8 mouse cellular contexts compared by ENCODE assay signal in the genomic region with DNA sequence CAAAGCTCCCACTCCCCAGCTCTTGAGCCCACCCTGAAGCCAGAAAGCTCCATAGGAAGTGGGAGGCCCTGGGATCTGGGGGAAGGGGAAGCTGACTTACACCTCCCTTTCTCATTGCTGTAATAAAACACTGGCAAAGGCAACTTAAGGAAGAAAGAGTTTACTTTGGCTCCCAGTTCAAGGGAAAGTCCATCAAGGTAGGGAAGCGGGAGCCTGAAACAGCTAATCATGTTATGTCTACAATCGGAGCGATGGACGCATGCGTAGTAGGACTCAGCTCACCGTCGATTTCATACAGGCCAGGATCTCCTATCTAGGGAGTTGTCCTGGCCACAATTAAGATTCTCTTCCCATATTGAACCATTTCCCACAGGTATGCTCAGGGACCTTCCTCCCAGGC. TPM values are rescaled to one million over a fixed set of nuclear protein-coding genes. Genes with fewer than 3 reads are reported as not detected.
DNase-seq lines count a peak whose midpoint lies in the region; ATAC-seq and TF ChIP-seq lines count a peak whose summit lies in the region.

No protein-coding gene starts in this region.

- peaks cover 21% of the 10 kb centered on the region for H3K36me3 ChIP-seq in heart, embryonic 13.5 days
- peaks cover 22% of the 10 kb centered on the region for H3K36me3 ChIP-seq in limb, embryonic 10.5 days
- H3K36me3 ChIP-seq in stomach, embryonic 15.5 days: no peaks in the 10 kb centered on the region

- H3K4me3 ChIP-seq in heart, embryonic 13.5 days: no peak overlapping the region
- H3K4me3 ChIP-seq in layer of hippocampus, adult 2 months: no peak overlapping the region
- H3K4me3 ChIP-seq in limb, embryonic 10.5 days: no peak overlapping the region
- no peak overlapping the region for H3K4me3 ChIP-seq in stomach, embryonic 15.5 days (replicated peaks)

- no peak for TF ChIP-seq CTCF in layer of hippocampus, adult 2 months (conservative IDR thresholded peaks at IDR 0.05)

- no peak for DNase-seq in heart, adult 8-10 months (ENCODE audit: low spot score)
- DNase-seq in layer of hippocampus, adult 2 months (ENCODE audit: low spot score in 2 of 2): no peak
- no peak for DNase-seq in layer of hippocampus, adult 11-12 months (ENCODE audit: low spot score)
- no peak for DNase-seq in limb, embryonic 10.5 days (ENCODE audit: low spot score)
- DNase-seq in adrenal gland, adult 18-20 months (ENCODE audit: low spot score in 2 of 2): no peak

- peak overlapping the region; percentile 86 for H3K27ac ChIP-seq in heart, embryonic 13.5 days (replicated peaks)
- H3K27ac ChIP-seq in layer of hippocampus, adult 2 months: peak overlapping the region; percentile 68
- 0 out of 2 replicates have a peak overlapping the region, but pooled peaks have one; percentile 10 for H3K27ac ChIP-seq in limb, embryonic 10.5 days
- 0 out of 2 replicates have a peak overlapping the region, but pooled peaks have one; percentile 76 for H3K27ac ChIP-seq in stomach, embryonic 15.5 days

- no peak overlapping the region for H3K9ac ChIP-seq in heart, embryonic 13.5 days
- H3K9ac ChIP-seq in stomach, embryonic 15.5 days: no peak overlapping the region

- no peak overlapping the region for H3K4me2 ChIP-seq in heart, embryonic 13.5 days
- H3K4me2 ChIP-seq in stomach, embryonic 15.5 days: no peak overlapping the region

- peaks cover 32% of the 10 kb centered on the region for H3K4me1 ChIP-seq in heart, embryonic 13.5 days
- peaks cover 18% of the 10 kb centered on the region for H3K4me1 ChIP-seq in limb, embryonic 10.5 days
- peaks cover 22% of the 10 kb centered on the region for H3K4me1 ChIP-seq in stomach, embryonic 15.5 days

- no peaks in the 10 kb centered on the region for H3K9me3 ChIP-seq in heart, embryonic 13.5 days
- H3K9me3 ChIP-seq in limb, embryonic 10.5 days (replicated peaks): no peaks in the 10 kb centered on the region
- no peaks in the 10 kb centered on the region for H3K9me3 ChIP-seq in stomach, embryonic 15.5 days

- no peak for ATAC-seq in heart, embryonic 13.5 days (ENCODE audit: extremely low read depth, insufficient number of reproducible peaks, low FRiP score, low TSS enrichment)
- no peak for ATAC-seq in stomach, embryonic 15.5 days (ENCODE audit: insufficient read depth, low FRiP score, low read depth)
- ATAC-seq in inflammation-experienced regulatory T-cells, adult 6 months: no peak

- H3K27me3 ChIP-seq in heart, embryonic 13.5 days (replicated peaks): 0 out of 2 replicates have a peak, but pooled peaks cover 6% of the 10 kb centered on the region
- H3K27me3 ChIP-seq in limb, embryonic 10.5 days (ENCODE audit: low read depth, poor library complexity, severe bottlenecking): no peaks in the 10 kb centered on the region
- no peaks in the 10 kb centered on the region for H3K27me3 ChIP-seq in stomach, embryonic 15.5 days (replicated peaks)

- WGBS in heart, embryonic 13.5 days: 75% methylated on average over 7 of the region's 7 CpGs
- 91% methylated on average over 7 of the region's 7 CpGs for WGBS in limb, embryonic 10.5 days
- 89% methylated on average over 7 of the region's 7 CpGs for WGBS in stomach, embryonic 15.5 days

RNA-seq across cellular contexts. Expression of gene Dhrs3, which starts 38.5 kb away (rescaled TPM):
- polyA plus RNA-seq in heart, embryonic 13.5 days (2015; fragmentation: Nextera tagmentation; extraction: Ambion mirVana): 37.4 and 45.8 TPM in 2 replicates
- 100 to 1,000 TPM in 3 of 4 experiments, 10 to 100 TPM in 1; 98.8 to 151 (median 131) TPM for total RNA-seq in heart, adult 8-10 months (2022)
- 10 to 100 TPM; 26.7 to 29.0 TPM for total RNA-seq in layer of hippocampus, adult 2 months (2021)
- polyA plus RNA-seq in limb, embryonic 10.5 days (2016; fragmentation: Nextera tagmentation; extraction: Ambion mirVana): 29.5 and 49.8 TPM in 2 replicates
- polyA plus RNA-seq in stomach, embryonic 15.5 days (2015; fragmentation: Nextera tagmentation; extraction: Ambion mirVana): 112 and 117 TPM in 2 replicates
- total RNA-seq in adrenal gland, adult 18-20 months (2021): 100 to 1,000 TPM; 101 to 111 TPM
- 100 to 1,000 TPM in 1 of 3 experiments, 10 to 100 TPM in 2; 24.6 to 111 (median 80.4) TPM for polyA plus RNA-seq in inflammation-experienced regulatory T-cells, adult 6 months (2017; shearing (Covaris generic))

Comparison
In these comparisons a context has a peak if more than half of its experiments do, and no peak if none do; other contexts are left out.
1. H3K27ac ChIP-seq: peak in every context shown above with its lines; median percentile 86 in heart, embryonic 13.5 days; 76 in stomach, embryonic 15.5 days; 68 in layer of hippocampus, adult 2 months; 10 in limb, embryonic 10.5 days.